Mouse (Mus musculus) CD4-positive naive resting alpha-beta T cell, adult 76 days (primary cell): ENCODE results near the gene Anp32a. TPM values are rescaled to one million over a fixed set of nuclear protein-coding genes. Genes with fewer than 3 reads are reported as not detected.

Experiments used
- total RNA-seq: library from RNA; stranded (reverse); gene quantifications from one replicate; pipeline ENCODE4 v1.2.4, GENCODE M21; 2023

Gene Anp32a
- 456 TPM for total RNA-seq

DNA sequence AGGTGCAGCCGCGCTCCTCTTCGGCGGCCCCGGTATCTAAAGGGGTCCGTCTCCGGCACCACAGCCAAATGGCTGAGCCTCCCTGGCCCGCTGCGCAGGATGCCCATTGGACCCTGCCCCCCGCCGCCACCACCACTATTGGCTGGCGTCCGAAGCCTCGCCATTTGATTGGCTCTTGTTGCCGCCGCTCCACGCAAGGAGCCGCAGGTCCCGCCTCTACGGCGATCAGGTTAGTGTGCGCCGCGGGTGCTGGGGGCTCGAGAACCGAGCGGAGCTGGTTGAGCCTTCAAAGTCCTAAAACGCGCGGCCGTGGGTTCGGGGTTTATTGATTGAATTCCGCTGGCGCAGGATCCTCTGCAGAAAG is at the start of gene Anp32a:
Gene Anp32a (plus strand): TSS at position 171 of the 364 bp plus-strand sequence.

Other genes starting within 250 kb of the Anp32a start
- gene Glce, start 218.6 kb upstream of the Anp32a start, total RNA-seq = 10.6 TPM
- gene Spesp1, start 59.1 kb upstream of the Anp32a start, total RNA-seq = not detected
- gene Coro2b, start 195.8 kb downstream of the Anp32a start, total RNA-seq = 0.53 TPM